In genomic region chr14:41008138-41008537, GRCm38 (mm10) we compare ENCODE assay signal across 9 mouse cellular contexts. TPM values are rescaled to one million over a fixed set of nuclear protein-coding genes. Genes with fewer than 3 reads are reported as not detected.
A peak's percentile ranks its signal among the peaks of the same experiment; 100 is the strongest.
DNase-seq lines count a peak whose midpoint lies in the region; ATAC-seq and TF ChIP-seq lines count a peak whose summit lies in the region.
"Had no signal": no experiment of that assay in that cellular context is flagged by ENCODE, and none has a peak within 500 bp of the region (broad histone marks: within the 10 kb centered on the region; RNA-seq: fewer than 3 reads in every experiment).

No protein-coding gene starts in this region.

- H3K4me3 ChIP-seq in liver, embryonic 14.5 days (ENCODE audit: insufficient read depth in 1 of 2, low read depth in 2 of 2, low read length in 2 of 2), result peak overlapping the region; percentile 43 to 55
- H3K4me3 ChIP-seq: midbrain, embryonic 12.5 days had no signal

- H3K27ac ChIP-seq in liver, embryonic 14.5 days, result peak overlapping the region; percentile 82
- H3K27ac ChIP-seq: midbrain, embryonic 12.5 days had no signal

- H3K36me3 ChIP-seq in liver, embryonic 14.5 days (replicated peaks; ENCODE audit: control insufficient read depth, insufficient read depth, low read depth), result peaks cover 3% of the 10 kb centered on the region
- H3K36me3 ChIP-seq: midbrain, embryonic 12.5 days had no signal

- H3K4me1 ChIP-seq in liver, embryonic 14.5 days (replicated peaks; ENCODE audit: control insufficient read depth in 2 of 2, insufficient read depth in 2 of 2, low read length in 1 of 2), result peaks cover 42 to 63% of the 10 kb centered on the region in 2 experiments

- H3K4me2 ChIP-seq in liver, embryonic 14.5 days (ENCODE audit: low read depth), result peak overlapping the region; percentile 76
- H3K4me2 ChIP-seq: midbrain, embryonic 12.5 days had no signal

- TF ChIP-seq EP300 in liver, embryonic 14.5 days (IDR thresholded peaks at IDR 0.05; ENCODE audit: low read depth), result no peak

- H3K9me3 ChIP-seq in liver, embryonic 14.5 days (ENCODE audit: control insufficient read depth, low read length), result no peaks in the 10 kb centered on the region
- H3K9me3 ChIP-seq: midbrain, embryonic 12.5 days had no signal

- peak overlapping the region; percentile 72 for H3K9ac ChIP-seq in liver, embryonic 14.5 days (replicated peaks)
- H3K9ac ChIP-seq: midbrain, embryonic 12.5 days had no signal

- H3K27me3 ChIP-seq in liver, embryonic 14.5 days (ENCODE audit: control insufficient read depth, insufficient read depth, low read length), result no peaks in the 10 kb centered on the region

- peak; percentile 15 to 41 for DNase-seq in cerebellum, postnatal 10 days
- no peak for DNase-seq in cerebellum, postnatal 25 days
- peak; percentile 15 for DNase-seq in testis, postnatal 14 days (ENCODE audit: low spot score)
- no peak for DNase-seq in testis, postnatal 10 days (ENCODE audit: low spot score)
- DNase-seq in liver, embryonic 14.5 days (ENCODE audit: low read depth in 3 of 3, low spot score in 3 of 3), result peak in 1 of 3 experiments; percentile 38
- DNase-seq in gastrocnemius, postnatal 4 days (ENCODE audit: low spot score in 2 of 2), result no peak
- no peak for DNase-seq in frontal cortex, postnatal 25 days (ENCODE audit: low spot score in 2 of 2)
- no peak for DNase-seq in ovary, postnatal 10 days (ENCODE audit: low spot score)

- peak; percentile 80 for ATAC-seq in liver, embryonic 14.5 days (ENCODE audit: insufficient read depth)

- peak; percentile 19; the same call in 1 of the 2 replicates for TF ChIP-seq CTCF in liver, embryonic 14.5 days (IDR thresholded peaks at IDR 0.05; ENCODE audit: low read depth)

- 40% methylated on average over 2 of the region's 2 CpGs for WGBS in liver, embryonic 14.5 days (ENCODE audit: insufficient replicate concordance)

RNA-seq across cellular contexts. Expression of gene Fam213a, which starts 5.5 kb away (rescaled TPM):
- polyA plus RNA-seq in liver, embryonic 14.5 days (2012; rRNA removed), result 22.0 and 39.4 TPM in 2 replicates
- polyA plus RNA-seq in liver, embryonic 14.5 days (2014; fragmentation: Nextera tagmentation; extraction: Ambion mirVana), result 41.8 and 45.1 TPM in 2 replicates
- 10 to 100 TPM in 1 of 2 experiments, 1 to 10 TPM in 1; 9.2 to 16.2 TPM for total RNA-seq in gastrocnemius, postnatal 4 days (2021)

RNA-seq across cellular contexts. Expression of gene Tspan14, which starts 41.5 kb away (rescaled TPM):
- polyA plus RNA-seq in liver, embryonic 14.5 days (2012; rRNA removed), result 22.0 and 22.9 TPM in 2 replicates
- 25.4 and 28.5 TPM in 2 replicates for polyA plus RNA-seq in liver, embryonic 14.5 days (2014; fragmentation: Nextera tagmentation; extraction: Ambion mirVana)
- total RNA-seq in gastrocnemius, postnatal 4 days (2021), result 10 to 100 TPM; 29.0 to 29.4 TPM

Comparison
In these comparisons a context has a peak if more than half of its experiments do, and no peak if none do; other contexts are left out.
1. DNase-seq: peak in cerebellum, postnatal 10 days (2 of 2) and testis, postnatal 14 days (single experiment); none in cerebellum, postnatal 25 days (0 of 2), testis, postnatal 10 days (single experiment), gastrocnemius, postnatal 4 days (0 of 2), frontal cortex, postnatal 25 days (0 of 2) and ovary, postnatal 10 days (single experiment).